Mouse (Mus musculus) cerebellum, adult 2 months (tissue): ENCODE results near the gene Gpatch8. TPM values are rescaled to one million over a fixed set of nuclear protein-coding genes. Genes with fewer than 3 reads are reported as not detected.

ENCODE experiments used
- DNase-seq, 2 experiments: peaks; one replicate each; pipeline ENCODE4 v3.0.0; 2021
- H3K27ac ChIP-seq: fragments of 200-500 bp; 2 replicates; pipeline ENCODE4 v1.5.1; 2012; ENCODE audit warnings: low read length, control low read depth, inconsistent platforms; ENCODE audit not compliant: insufficient read depth
- H3K27me3 ChIP-seq: fragments of 200-500 bp; 2 replicates; pipeline ENCODE4 v1.6.1; 2012; ENCODE audit warnings: inconsistent platforms, mild to moderate bottlenecking, low read length, moderate library complexity; ENCODE audit not compliant: control insufficient read depth, insufficient read depth
- H3K4me1 ChIP-seq: fragments of 200-500 bp; 2 replicates; pipeline ENCODE4 v1.6.1; 2011; ENCODE audit warnings: low read length; ENCODE audit not compliant: control insufficient read depth, insufficient read depth
- H3K4me3 ChIP-seq: fragments of 200-500 bp; replicated peaks from 2 replicates; pipeline ENCODE3; 2011; ENCODE audit warnings: mild to moderate bottlenecking, low read depth, low read length, control low read depth; ENCODE audit not compliant: insufficient read depth
- CTCF ChIP-seq: fragments of 200-500 bp; IDR thresholded peaks from 2 replicates; pipeline ENCODE4 v1.5.1; 2011; ENCODE audit warnings: low read depth, mild to moderate bottlenecking, control low read depth, low read length, moderate library complexity, borderline replicate concordance; ENCODE audit not compliant: insufficient read depth
- POLR2A ChIP-seq: fragments of 200-500 bp; IDR thresholded peaks from 2 replicates; pipeline ENCODE4 v1.6.1; 2011; ENCODE audit warnings: low read length, control low read depth, borderline replicate concordance; ENCODE audit not compliant: insufficient read depth
- WGBS: fragments of 180-500 bp; shearing (Covaris S2); methylation state at CpG from one replicate; pipeline ENCODE4 v1.1.7; 2018; 5-methylcytosine and 5-hydroxymethylcytosine counted together
- polyA plus RNA-seq: library from polyadenylated mRNA; depleted of rRNA; stranded (reverse); fragments of >200 nt; gene quantifications from 2 replicates; pipeline ENCODE4 v1.2.3, GENCODE M21; 2012; rRNA removed

Gpatch8 gene
- polyA plus RNA-seq = 64.7 and 66.9 TPM in 2 replicates

DNA sequence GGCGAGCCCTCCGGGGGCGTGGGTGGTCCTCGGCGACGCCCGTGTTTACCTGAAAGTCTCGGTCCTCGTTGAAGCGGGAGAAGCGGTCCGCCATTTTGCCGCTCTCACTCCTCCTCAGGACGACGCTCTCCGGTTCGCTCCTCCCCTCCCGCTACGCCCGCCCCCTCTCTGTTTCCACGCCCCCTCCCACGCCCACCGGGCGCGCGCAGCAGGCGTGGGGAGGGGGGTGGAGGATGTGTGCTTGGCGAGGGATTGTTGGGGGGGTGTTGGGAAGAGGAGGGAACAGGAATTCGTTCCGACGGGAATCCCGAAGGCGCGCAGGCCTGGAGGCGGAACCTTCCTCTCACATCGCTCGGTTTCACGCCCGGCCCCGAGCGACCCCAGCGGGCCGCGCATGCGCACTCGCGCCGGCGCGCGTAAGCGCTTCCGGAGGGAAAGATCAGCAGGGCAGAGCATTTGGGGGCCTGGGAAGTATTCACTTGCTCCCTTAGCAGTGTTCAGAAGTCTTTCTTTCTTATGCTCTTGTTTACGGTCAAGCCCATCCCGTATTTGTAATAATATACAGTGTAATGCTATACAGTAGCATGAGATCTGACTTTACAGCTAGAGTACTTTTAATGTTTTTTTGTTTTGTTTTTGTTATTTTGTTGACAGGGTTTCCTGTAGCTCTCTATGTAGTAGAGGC, at the start of gene Gpatch8:
Gpatch8 (minus strand) TSS at position 362 of the 685 bp plus-strand sequence.
- Histone ChIP-seq H3K4me1 (peaks cover 6% of the 10 kb centered on the region), H3K27me3 (no peaks in the 10 kb centered on the region), H3K4me3 (peak within 1 kb of the TSS; percentile 72), H3K27ac (peak within 1 kb of the TSS; percentile 70)
- TF ChIP-seq POLR2A (peak; percentile 59), CTCF (no peak)
- peak; percentile 95 for DNase-seq
- WGBS = under 1% methylated on average over 46 of the region's 55 CpGs

DNA sequence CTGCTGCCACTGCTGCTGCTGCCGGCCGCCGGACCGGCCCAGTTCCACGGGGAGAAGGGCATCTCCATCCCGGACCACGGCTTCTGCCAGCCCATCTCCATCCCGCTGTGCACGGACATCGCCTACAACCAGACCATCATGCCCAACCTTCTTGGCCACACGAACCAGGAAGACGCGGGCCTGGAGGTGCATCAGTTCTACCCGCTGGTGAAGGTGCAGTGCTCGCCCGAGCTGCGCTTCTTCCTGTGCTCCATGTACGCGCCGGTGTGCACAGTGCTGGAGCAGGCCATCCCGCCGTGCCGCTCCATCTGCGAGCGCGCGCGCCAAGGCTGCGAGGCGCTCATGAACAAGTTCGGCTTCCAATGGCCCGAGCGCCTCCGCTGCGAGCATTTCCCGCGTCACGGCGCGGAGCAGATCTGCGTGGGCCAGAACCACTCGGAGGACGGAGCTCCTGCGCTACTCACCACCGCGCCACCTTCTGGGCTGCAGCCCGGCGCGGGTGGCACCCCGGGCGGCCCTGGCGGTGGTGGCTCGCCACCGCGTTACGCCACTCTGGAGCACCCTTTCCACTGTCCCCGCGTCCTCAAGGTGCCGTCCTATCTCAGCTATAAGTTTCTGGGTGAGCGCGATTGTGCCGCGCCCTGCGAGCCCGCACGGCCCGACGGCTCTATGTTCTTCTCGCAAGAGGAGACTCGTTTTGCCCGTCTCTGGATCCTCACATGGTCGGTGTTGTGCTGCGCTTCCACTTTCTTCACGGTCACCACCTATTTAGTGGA, 48.8 kb upstream of the Gpatch8 start:
- under 1% methylated on average over 74 of the region's 74 CpGs for WGBS
- H3K4me3 ChIP-seq = peak overlapping the region; percentile 58
- no peaks in the 10 kb centered on the region for H3K27me3 ChIP-seq
- no peak overlapping the region for H3K27ac ChIP-seq
- no peak for TF ChIP-seq CTCF
- TF ChIP-seq POLR2A = no peak
- no peaks in the 10 kb centered on the region for H3K4me1 ChIP-seq
- DNase-seq = peak; percentile 42 to 52

DNA sequence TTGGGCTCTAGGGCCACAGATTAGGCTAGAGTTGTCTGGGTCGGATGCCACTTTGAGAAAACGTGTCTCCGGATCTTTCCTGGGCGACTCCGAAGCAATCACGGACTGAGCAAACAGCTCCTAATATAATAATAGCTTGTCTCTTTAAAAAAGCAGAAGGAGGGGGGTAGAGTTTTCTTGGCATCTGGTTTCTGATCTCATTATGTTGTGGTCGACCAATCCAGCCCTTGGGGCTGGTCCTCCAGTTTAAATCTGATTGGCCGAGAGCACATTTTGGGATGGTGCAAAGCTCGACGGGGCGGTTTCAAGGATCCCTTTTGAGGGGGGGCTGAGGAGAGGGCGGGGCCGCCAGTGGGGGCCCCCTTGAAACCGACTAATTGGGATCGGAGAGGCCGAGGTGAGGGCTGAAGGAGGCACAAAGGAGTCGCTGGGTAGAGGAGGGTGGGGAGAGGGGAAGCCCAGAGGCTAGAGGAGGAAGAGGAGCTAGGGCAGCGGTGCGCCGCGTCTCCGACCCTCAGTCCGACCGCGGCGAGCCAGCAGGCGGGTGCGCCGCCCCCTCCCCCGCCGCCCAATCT, 47.9 kb upstream of the Gpatch8 start, which contains the start of gene Fzd2:
Fzd2 (plus strand) TSS at position 387 of the 575 bp plus-strand sequence.
- peak; percentile 47 to 78 for DNase-seq
- no peak within 1 kb of the TSS for H3K27ac ChIP-seq
- TF ChIP-seq CTCF (no peak), POLR2A (no peak)
- no peaks in the 10 kb centered on the region for H3K4me1 ChIP-seq
- under 1% methylated on average over 31 of the region's 31 CpGs for WGBS
- H3K27me3 ChIP-seq = no peaks in the 10 kb centered on the region
- peak within 1 kb of the TSS; percentile 66 for H3K4me3 ChIP-seq

DNA sequence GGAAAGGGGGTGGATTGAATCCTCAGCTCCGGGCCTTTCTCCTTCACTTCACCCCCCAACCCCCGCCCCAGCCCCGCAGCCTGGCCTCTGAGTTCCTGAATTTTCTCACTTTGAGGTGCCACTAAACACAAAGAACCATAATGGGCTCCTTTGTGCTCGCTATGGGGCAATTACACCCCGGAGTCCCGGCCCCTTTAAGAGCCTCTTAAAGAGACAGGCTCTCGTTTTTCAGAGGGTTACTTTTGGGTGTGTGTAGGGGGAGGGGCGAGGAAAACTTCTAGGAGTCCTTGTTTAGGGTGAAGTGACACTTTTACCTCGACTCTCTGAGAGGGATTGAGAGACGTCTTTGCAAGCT, 47.3 kb upstream of the Gpatch8 start:
- WGBS = 2% methylated on average over 10 of the region's 10 CpGs
- H3K27ac ChIP-seq = no peak overlapping the region
- TF ChIP-seq POLR2A (no peak), CTCF (no peak)
- H3K4me1 ChIP-seq = no peaks in the 10 kb centered on the region
- no peaks in the 10 kb centered on the region for H3K27me3 ChIP-seq
- no peak for DNase-seq
- peak overlapping the region; percentile 60 for H3K4me3 ChIP-seq

DNA sequence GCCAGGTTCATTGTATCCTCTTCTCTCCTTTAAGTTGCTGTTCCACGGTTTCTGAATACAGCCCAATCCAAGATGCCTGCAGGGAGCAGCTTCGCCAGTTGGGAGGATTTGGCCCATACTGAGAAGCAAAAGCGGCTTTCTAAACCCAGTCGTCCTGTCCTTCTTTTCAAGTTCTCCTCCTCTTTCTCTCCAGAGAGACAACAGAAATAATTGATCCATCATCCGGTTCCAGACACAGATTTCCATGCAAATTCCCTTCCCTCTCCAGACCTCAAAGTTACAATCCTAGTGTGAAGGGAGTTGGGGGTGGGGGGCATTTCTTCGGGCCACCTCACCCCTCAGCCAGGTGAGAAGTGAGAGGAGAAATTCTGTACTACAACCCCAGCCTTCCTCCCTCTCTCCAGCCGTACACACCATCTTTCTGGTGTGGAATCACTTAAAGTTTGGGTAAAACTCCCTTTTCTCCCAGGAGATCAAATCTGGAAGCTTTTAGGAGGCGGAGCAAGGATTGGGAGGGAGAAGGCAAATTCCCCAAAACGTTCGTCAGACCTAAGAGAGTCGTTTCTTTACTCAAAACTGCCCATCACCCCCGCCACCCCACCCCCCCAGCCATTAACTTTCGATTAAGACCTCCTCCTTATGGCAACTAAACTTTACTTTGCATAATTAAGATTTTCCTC, 46.8 kb upstream of the Gpatch8 start:
- peak overlapping the region; percentile 44 for H3K4me3 ChIP-seq
- no peak overlapping the region for H3K27ac ChIP-seq
- no peaks in the 10 kb centered on the region for H3K27me3 ChIP-seq
- no peak for DNase-seq
- 5% methylated on average over 13 of the region's 13 CpGs for WGBS
- H3K4me1 ChIP-seq = no peaks in the 10 kb centered on the region
- TF ChIP-seq CTCF (no peak), POLR2A (no peak)

DNA sequence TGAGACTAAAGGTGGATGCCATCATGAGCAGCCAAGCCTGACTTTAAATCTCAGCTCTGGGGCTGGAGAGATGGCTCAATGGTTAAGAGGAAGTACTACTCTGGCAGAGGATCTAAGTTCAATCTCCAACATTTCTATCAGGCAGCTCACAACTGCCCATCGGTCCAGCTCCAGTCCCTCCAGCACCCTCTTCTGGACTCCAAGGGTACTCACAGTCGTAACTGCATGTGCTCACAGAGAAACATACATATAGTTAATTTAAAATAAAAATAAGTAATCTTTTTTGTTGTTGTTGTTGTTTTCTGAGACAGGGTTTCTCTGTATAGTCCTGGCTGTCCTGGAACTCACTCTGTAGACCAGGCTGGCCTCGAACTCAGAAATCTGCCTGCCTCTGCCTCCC, 43.7 kb upstream of the Gpatch8 start:
- Histone ChIP-seq H3K27me3 (no peaks in the 10 kb centered on the region), H3K27ac (no peak overlapping the region), H3K4me1 (no peaks in the 10 kb centered on the region), H3K4me3 (no peak overlapping the region)
- no peak for DNase-seq
- WGBS = 86% methylated on average over 3 of the region's 3 CpGs
- TF ChIP-seq POLR2A (no peak), CTCF (no peak; the same call in 1 of the 2 replicates)

DNA sequence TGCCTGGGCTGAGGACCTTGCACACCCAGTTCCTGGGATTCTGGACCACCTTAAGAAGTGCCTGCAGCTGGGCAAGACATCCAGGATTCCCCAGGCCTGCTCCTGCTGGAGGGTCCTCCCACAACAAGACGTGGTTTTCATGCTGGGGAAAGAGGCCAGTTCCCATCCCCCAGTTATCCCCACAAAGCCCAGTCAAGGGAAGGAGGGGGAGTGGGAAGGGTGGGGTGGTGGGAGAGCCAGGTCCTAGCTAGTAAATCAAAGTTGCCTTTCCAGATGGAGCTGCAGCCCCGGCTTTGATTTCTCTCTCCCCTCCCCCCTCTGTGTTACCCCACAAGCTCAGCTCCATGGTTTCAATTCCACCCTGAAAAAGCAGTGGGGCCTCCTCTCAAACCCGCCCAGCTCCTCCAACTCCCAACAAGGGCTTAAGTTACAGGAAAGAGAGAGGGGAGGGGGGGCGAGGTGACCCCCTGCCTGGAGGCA, 39.2 kb upstream of the Gpatch8 start:
- Histone ChIP-seq H3K27me3 (no peaks in the 10 kb centered on the region), H3K4me3 (no peak overlapping the region), H3K4me1 (no peaks in the 10 kb centered on the region), H3K27ac (no peak overlapping the region)
- TF ChIP-seq CTCF (no peak), POLR2A (no peak)
- no peak for DNase-seq
- WGBS = 31% methylated on average over 4 of the region's 4 CpGs
